Mouse (Mus musculus) kidney, postnatal 0 days (tissue): Measurements from ENCODE around the gene Cdon. TPM values are rescaled to one million over a fixed set of nuclear protein-coding genes. Genes with fewer than 3 reads are reported as not detected.

ENCODE experiments used
- ATAC-seq: fragments of 200-750 bp; cut with Nextera tagmentation; replicated peaks from 2 replicates; pipeline ENCODE4 v1.8.0; 2017; ENCODE audit warnings: low read depth, moderate number of reproducible peaks, moderate TSS enrichment, moderate library complexity; ENCODE audit not compliant: low FRiP score
- DNase-seq: peaks from one replicate; pipeline ENCODE4 v3.0.0-alpha.2; 2016; ENCODE audit warnings: low spot score
- H3K27ac ChIP-seq: fragments of 300-500 bp; sonication (generic); 2 replicates; pipeline ENCODE4 v1.5.1; 2014; ENCODE audit warnings: mild to moderate bottlenecking
- H3K27me3 ChIP-seq: fragments of 300-500 bp; sonication (generic); 2 replicates; pipeline ENCODE4 v1.6.1; 2014; ENCODE audit warnings: low read length, mixed read lengths; ENCODE audit not compliant: insufficient read depth
- H3K36me3 ChIP-seq: fragments of 300-500 bp; sonication (generic); 2 replicates; pipeline ENCODE4 v1.6.1; 2014; ENCODE audit warnings: low read length, mixed read lengths; ENCODE audit not compliant: insufficient read depth
- H3K4me1 ChIP-seq: fragments of 300-500 bp; sonication (generic); replicated peaks from 2 replicates; pipeline ENCODE4 v1.6.1; 2014; ENCODE audit warnings: antibody characterized with exemption, low read length, mixed read lengths; ENCODE audit not compliant: insufficient read depth
- H3K4me2 ChIP-seq: fragments of 300-500 bp; sonication (generic); 2 replicates; pipeline ENCODE4 v1.6.1; 2014; ENCODE audit warnings: mild to moderate bottlenecking, low read length, moderate library complexity, mixed read lengths
- H3K4me3 ChIP-seq: fragments of 300-500 bp; sonication (generic); replicated peaks from 2 replicates; pipeline ENCODE4 v1.5.1; 2014; ENCODE audit warnings: low read depth, low read length
- H3K9ac ChIP-seq: fragments of 300-500 bp; sonication (generic); 2 replicates; pipeline ENCODE4 v1.6.1; 2014; ENCODE audit warnings: low read depth, low read length
- H3K9me3 ChIP-seq: fragments of 300-500 bp; sonication (generic); replicated peaks from 2 replicates; pipeline ENCODE4 v1.6.1; 2016; ENCODE audit warnings: low read length, inconsistent platforms, mixed read lengths
- CTCF ChIP-seq: IDR thresholded peaks from 2 replicates; pipeline ENCODE4 v1.5.1; 2016; ENCODE audit warnings: antibody characterized with exemption, low read depth, mild to moderate bottlenecking, moderate library complexity
- WGBS: fragments of 180-500 bp; shearing (Covaris S2); extraction: QIAGEN DNeasy Blood & Tissue Kit; methylation state at CpG from one replicate; pipeline ENCODE4 v1.1.7; 2014; 5-methylcytosine and 5-hydroxymethylcytosine counted together
- polyA plus RNA-seq: library from polyadenylated mRNA; unstranded; fragments of >200 nt; fragmentation: Nextera tagmentation; extraction: Ambion mirVana; gene quantifications from 2 replicates; pipeline ENCODE4 v1.2.1, GENCODE M21; 2015

Gene Cdon
- polyA plus RNA-seq, 1 experiment from 2014 or later = 2.2 TPM

DNA sequence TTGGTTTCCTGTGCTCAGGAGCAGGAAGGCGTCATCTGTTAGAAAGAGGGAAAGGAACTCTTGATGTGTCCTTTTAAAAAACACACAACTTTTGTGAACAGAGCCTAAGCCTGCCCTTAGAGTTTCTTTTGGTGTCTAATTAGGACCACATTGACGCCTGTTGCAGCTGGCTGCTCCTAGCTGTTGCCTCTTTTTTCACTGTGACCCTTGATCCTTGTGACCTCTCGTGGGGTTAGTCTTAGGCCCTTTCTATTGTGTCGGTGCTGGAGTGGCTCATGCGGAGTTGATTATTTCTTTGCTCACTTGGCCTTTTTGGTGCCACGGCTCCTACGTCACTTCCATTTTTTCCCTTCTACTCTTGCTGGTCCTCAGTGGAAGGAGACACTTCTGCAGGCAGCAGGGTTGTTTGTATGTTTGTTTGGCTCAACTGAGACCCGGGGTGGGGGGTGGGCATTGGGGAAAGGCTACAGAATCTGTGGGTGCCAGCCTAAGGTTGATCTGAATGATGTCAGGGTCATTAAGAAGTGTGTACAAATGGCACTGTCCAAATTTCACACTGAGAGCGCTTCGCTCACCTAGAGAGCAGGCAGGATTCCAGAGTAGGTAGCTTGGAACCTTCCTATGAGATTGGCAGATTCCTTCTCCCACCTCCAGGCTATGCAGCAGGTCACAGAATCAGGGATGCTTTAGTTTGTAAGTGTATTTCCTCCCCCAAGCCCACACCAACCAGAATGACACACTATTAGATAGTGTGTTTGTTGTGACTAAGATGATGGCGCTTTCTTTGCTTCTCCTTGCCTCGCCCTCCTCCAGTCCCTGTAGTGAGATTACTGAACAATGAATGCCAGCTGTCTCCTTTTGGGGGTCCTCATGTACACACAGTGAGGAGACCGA is 22.9 kb downstream of the Cdon start:
- ATAC-seq (no peak), DNase-seq (no peak)
- Histone ChIP-seq H3K27me3 (no peaks in the 10 kb centered on the region), H3K4me1 (no peaks in the 10 kb centered on the region), H3K27ac (no peak overlapping the region), H3K4me3 (no peak overlapping the region), H3K9ac (no peak overlapping the region), H3K4me2 (no peak overlapping the region), H3K9me3 (no peaks in the 10 kb centered on the region), H3K36me3 (no peaks in the 10 kb centered on the region)
- 82% methylated on average over 13 of the region's 13 CpGs for whole genome bisulfite sequencing
- TF ChIP-seq CTCF = no peak

DNA sequence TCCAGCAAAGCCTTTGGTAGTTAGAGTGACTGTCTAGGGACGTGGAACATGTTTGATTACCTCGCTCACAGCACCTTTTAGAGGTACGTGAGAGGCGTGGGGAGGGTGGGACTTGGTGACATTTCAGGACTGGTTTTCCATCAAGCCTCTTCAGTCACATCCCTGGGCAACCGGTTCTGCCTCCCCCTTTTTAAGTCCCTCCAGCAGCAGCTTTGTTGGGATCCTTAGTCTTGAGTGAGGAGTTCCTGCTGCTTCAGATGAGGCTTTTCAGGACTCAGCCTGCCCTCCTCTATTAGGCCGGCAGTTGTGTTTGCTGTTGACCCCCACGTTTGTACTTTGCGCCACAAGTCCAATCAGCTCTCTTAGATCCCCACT is 23.6 kb downstream of the Cdon start:
- no peaks in the 10 kb centered on the region for H3K27me3 ChIP-seq
- H3K4me2 ChIP-seq = no peak overlapping the region
- H3K4me1 ChIP-seq = no peaks in the 10 kb centered on the region
- 71% methylated on average over 8 of the region's 8 CpGs for WGBS
- no peak for TF ChIP-seq CTCF
- DNase-seq = no peak
- no peak for ATAC-seq
- H3K36me3 ChIP-seq = no peaks in the 10 kb centered on the region
- no peaks in the 10 kb centered on the region for H3K9me3 ChIP-seq
- H3K9ac ChIP-seq = no peak overlapping the region
- no peak overlapping the region for H3K4me3 ChIP-seq
- H3K27ac ChIP-seq = no peak overlapping the region

DNA sequence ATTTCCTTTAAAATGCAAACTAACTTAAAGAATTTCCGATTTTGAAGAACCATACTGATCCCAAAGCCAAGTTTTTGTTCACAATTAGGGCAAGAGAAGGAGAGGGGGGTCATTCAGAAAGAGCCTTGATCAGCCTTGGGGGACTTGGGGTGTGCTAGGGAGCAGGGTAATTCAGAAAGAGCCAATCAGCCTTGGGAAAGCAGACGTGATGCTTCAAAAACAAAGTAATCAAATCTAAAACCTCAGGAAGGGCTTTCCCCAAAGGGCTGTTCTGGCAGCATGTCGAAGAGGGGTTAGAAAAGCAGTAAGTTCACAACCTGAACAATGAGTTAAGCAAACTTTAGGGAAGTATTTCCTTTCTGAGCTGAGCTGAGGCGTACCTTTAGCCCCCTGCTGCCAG is 26.0 kb downstream of the Cdon start:
- 46% methylated on average over 4 of the region's 4 CpGs for WGBS
- no peak overlapping the region for H3K27ac ChIP-seq

DNA sequence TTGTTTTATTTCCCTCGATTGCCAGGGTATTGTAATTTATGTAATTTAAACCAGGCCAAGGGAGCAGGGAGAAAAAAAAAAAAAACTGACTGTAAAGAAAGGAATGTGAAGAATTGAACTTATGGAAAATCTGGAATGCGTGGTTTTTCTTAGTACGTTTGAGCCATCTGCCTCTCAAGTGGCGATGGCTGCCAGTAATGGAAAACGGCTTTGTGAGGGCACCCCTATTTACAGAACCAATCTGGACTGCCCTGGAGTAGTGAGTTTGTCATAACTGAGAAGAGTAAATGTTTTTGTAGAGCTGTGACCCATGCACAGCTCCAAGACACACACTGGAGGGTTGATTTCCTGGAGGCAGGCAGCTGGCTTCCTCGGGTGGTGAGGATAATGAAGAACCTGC is 32.4 kb downstream of the Cdon start:
- Histone ChIP-seq H3K9me3 (no peaks in the 10 kb centered on the region), H3K4me2 (no peak overlapping the region), H3K4me1 (no peaks in the 10 kb centered on the region), H3K4me3 (no peak overlapping the region), H3K36me3 (0 out of 2 replicates have a peak, but pooled peaks cover 7% of the 10 kb centered on the region), H3K27ac (no peak overlapping the region), H3K9ac (no peak overlapping the region), H3K27me3 (no peaks in the 10 kb centered on the region)
- DNase-seq = no peak
- ATAC-seq = no peak
- WGBS = 41% methylated on average over 6 of the region's 6 CpGs
- no peak for TF ChIP-seq CTCF

More for the DNA sequence above, 26.0 kb downstream of the Cdon start:
- Histone ChIP-seq H3K36me3 (no peaks in the 10 kb centered on the region), H3K9ac (no peak overlapping the region), H3K4me3 (no peak overlapping the region), H3K27me3 (no peaks in the 10 kb centered on the region), H3K9me3 (no peaks in the 10 kb centered on the region), H3K4me2 (no peak overlapping the region), H3K4me1 (no peaks in the 10 kb centered on the region)
- ATAC-seq (no peak), DNase-seq (no peak)
- TF ChIP-seq CTCF = no peak

DNA sequence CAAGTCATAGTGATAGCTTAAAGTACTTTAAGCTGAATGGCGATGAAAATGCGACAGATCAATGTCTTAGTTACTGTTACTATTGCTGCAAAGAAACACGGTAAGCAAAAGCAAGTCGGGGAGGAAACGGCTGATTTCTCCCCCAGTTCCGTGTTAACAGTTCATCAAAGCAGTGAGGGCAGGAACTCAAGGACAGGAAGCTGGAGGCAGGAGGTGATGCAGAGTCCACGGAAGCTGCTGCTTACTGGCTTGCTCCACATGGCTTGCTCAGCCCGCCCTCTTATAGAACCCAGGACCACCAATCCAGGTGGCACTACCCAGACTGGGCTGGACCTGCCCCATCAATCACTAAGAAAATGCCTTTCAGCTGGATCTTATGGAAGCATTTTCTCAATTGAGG is 38.7 kb downstream of the Cdon start:
- Histone ChIP-seq H3K27ac (no peak overlapping the region), H3K27me3 (no peaks in the 10 kb centered on the region), H3K36me3 (0 out of 2 replicates have a peak, but pooled peaks cover 15% of the 10 kb centered on the region), H3K4me2 (no peak overlapping the region), H3K4me3 (no peak overlapping the region), H3K9ac (no peak overlapping the region), H3K4me1 (no peaks in the 10 kb centered on the region), H3K9me3 (no peaks in the 10 kb centered on the region)
- no peak for ATAC-seq
- DNase-seq = peak; percentile 20
- no peak for TF ChIP-seq CTCF
- 48% methylated on average over 8 of the region's 8 CpGs for WGBS

DNA sequence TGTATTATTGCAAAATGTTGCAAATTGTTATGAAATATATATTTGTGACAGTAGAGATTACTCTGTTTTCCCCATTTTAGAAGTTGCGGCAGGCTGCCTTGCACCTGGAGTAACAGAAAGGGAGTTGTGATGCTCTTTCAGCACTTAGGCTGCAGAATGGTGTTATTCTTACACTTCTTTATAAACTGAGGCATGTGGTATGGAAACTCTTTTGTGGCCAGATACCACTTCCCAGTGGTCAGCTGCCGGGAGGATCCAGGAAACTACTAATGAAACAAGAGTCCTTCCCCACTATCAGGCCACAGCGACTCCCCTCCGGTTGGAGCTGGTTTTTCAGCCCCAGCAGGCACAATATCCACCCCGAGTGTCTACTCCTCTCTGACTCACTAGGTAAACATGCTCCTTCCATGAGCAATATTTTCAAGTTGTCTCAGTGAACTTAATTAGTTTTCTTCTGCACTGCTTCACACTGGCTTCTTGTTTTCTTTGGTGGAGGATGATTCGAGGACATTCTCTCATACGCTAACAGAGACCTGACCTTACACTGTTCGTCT is 46.4 kb downstream of the Cdon start:
- peak; percentile 90 for ATAC-seq
- TF ChIP-seq CTCF = peak; percentile 8; the same call in 1 of the 2 replicates
- Histone ChIP-seq H3K27ac (no peak overlapping the region), H3K36me3 (0 out of 2 replicates have a peak, but pooled peaks cover 4% of the 10 kb centered on the region), H3K4me2 (no peak overlapping the region), H3K4me1 (no peaks in the 10 kb centered on the region), H3K9ac (no peak overlapping the region), H3K9me3 (no peaks in the 10 kb centered on the region), H3K27me3 (no peaks in the 10 kb centered on the region), H3K4me3 (no peak overlapping the region)
- DNase-seq = peak; percentile 88
- WGBS = 21% methylated on average over 8 of the region's 8 CpGs
